Mouse (Mus musculus): ENCODE data around the gene Btbd9.

DNA sequence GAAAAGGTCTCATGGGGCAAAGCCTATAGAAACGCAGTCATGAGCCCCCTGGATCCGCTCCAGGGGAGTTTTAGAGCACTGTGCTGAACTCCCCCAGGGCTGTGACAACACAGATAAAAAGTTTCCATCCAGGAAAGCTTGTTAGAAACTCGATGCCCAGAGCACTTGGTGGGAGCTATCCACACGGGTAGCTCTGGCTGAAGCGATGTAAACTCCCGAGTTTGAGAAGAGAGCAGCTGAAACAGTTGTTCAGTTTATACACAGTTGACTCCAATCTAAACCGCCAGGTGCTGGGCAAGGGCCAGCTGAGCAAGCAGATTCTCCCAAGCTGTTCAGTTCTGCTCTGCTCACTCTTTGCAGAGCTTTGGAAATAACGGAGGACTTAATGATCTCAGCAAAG, 37.2 kb downstream of the Btbd9 start:
- no peak for TF ChIP-seq CTCF (IDR thresholded peaks at IDR 0.05; ENCODE audit: extremely low read depth, insufficient read depth, low read length)
- no peak for TF ChIP-seq POLR2A (IDR thresholded peaks at IDR 0.05; ENCODE audit: extremely low read depth, insufficient read depth, low read length)
